Mouse (Mus musculus) spleen, adult 10 weeks (tissue): ENCODE measurements around the gene Cse1l. TPM values are rescaled to one million over a fixed set of nuclear protein-coding genes. Genes with fewer than 3 reads are reported as not detected.

Experiments used
- polyA plus RNA-seq: library from polyadenylated mRNA; stranded (reverse); fragments of 350-450 nt; fragmentation: Illumina TruSeq; extraction: RNeasy Lipid Tissue Mini Kit (QIAGEN cat#74804); gene quantifications from one replicate; pipeline ENCODE4 v1.2.3, GENCODE M21; 2015; ENCODE audit warnings: low replicate concordance; ENCODE audit not compliant: insufficient read depth

Cse1l gene
- polyA plus RNA-seq, result 107 TPM

DNA sequence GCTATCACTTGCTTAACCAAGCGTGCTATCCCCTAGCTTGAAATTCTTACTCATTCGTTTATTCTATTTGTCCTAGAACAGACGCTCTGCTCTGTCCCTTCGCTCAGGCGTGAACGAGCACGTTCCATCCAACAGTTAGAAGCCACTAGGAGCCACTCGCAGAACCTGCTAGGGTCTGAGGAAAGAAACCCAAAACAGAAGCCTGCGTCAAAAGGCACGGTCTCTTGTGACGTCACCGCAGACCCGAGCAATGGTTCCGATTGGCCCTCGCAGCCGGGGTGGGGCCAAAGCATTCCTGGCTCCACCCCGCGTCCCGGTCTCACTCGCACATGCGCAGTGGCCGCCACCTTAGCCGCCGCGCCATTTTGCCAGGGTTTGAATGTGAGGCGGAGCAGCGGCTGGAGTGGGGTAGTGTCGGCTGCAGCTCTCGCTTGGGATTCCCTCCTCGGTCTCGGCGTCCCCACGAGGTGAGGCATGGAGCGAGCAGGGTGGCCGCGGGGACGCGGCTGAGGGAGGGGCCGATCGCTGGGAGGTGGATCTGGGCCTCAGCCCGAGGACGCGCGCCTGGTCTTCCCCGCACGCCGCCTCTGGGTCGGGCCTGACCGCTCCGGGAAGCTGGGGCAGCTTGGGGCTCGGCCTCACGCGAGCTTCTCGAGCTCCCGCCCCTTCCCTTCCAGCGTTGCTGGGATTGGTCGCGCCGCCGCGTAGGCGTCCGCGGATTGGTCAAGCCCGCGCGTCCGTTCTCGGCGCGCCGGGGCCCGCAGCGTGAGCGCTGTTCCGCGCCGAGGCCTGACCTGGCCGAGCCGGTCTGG lies at the start of gene Cse1l:
Gene Cse1l, plus strand, starts transcription at position 330 of the 812 bp plus-strand sequence.

Other genes with a start within 250 kb of the Cse1l start
- gene Prex1, start 192.2 kb upstream of the Cse1l start, polyA plus RNA-seq, result 26.5 TPM
- 1.9 TPM for gene Trp53rkb, start 113.5 kb upstream of the Cse1l start, polyA plus RNA-seq
- 23.2 TPM for gene Arfgef2, start 100.5 kb upstream of the Cse1l start, polyA plus RNA-seq
- gene Stau1, start 90.3 kb downstream of the Cse1l start, polyA plus RNA-seq, result 64.3 TPM
- gene Ddx27, start 109.2 kb downstream of the Cse1l start, polyA plus RNA-seq, result 43.1 TPM
- gene Znfx1, start 157.0 kb downstream of the Cse1l start, polyA plus RNA-seq, result 29.6 TPM